Mouse (Mus musculus): ENCODE measurements around the gene Crip1. TPM values are rescaled to one million over a fixed set of nuclear protein-coding genes. Genes with fewer than 3 reads are reported as not detected.

Gene Crip1
- polyA plus RNA-seq (2012; rRNA removed) = 53.9 and 64.2 TPM in 2 replicates

DNA sequence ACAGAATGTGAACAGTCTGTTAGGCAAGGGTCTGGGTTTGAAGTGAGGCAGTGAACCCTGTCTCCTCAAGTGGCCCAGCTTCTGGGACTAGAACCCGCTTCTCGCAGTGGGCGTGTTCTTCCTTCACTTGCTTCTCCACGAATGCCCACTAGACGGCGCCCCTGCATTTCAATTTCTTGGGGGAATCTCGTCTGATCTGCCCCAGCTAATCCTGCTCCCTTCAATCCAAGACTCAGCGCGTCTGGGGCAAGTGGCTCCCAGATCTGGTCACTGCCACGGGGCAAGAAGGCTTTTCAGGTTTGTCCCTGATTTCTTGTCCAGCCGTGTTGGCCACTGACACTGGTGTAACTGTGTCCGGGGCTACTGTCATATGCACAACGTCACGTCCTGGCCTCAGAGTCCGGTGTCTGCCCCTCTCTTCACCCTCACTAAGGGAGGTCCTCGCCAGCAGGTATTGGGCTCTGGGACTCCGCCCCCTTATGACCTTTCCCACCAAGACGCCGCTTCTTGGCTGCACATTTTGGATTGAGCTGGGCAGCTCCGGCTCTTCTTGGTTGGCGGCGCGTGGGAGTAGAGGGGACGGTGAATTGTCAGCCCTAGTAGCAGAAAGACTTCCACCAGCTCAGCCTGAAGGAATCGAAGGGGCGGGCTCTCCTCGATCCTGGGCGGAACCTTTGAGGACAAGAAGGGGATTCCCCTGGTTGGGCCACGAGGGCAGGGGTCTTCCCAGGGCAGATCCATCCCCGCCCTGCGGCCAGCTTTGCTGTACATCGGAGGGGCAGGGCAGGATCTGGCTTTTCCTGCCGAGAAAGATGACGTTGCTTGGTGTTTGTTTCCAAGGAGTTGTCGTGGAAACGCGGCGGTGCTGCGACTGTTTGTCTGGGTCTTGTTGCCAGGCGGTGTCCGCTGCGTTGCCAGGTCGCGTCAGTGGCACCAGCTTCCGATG, at the start of gene Crip1:
Gene Crip1, plus strand, starts transcription at position 205 of the 946 bp plus-strand sequence.
- DNase-seq (ENCODE audit: low read depth) = peak; percentile 67
- TF ChIP-seq CTCF (IDR thresholded peaks at IDR 0.05; ENCODE audit: borderline replicate concordance, extremely low read depth, insufficient read depth, insufficient read length) (peak; percentile 79), POLR2A (IDR thresholded peaks at IDR 0.05; ENCODE audit: borderline replicate concordance, extremely low read depth, insufficient read depth, insufficient read length, poor library complexity, severe bottlenecking) (no peak)

DNA sequence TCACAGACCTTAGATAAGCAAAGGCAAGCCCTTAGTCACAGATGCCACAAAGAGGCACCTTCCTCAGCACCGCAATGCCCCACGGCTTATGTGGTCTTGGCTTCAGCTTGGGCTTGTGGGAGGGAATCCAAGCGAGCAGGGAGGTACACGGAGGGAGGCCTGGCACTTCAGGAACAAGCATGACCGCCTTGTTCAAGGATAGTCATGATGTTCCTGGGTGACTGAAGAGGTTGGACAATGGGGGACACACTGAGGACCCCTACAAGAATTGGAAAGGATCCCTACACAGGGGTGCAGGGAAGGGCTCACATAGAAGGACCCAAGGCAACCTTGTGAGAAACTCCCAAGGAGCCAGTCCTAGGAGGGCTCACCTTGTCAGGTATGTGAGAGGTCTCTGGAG, 49.1 kb upstream of the Crip1 start:
- TF ChIP-seq POLR2A (IDR thresholded peaks at IDR 0.05; ENCODE audit: borderline replicate concordance, extremely low read depth, insufficient read depth, insufficient read length, poor library complexity, severe bottlenecking) (no peak), CTCF (IDR thresholded peaks at IDR 0.05; ENCODE audit: borderline replicate concordance, extremely low read depth, insufficient read depth, insufficient read length) (no peak)
- no peak for DNase-seq (ENCODE audit: low read depth)

DNA sequence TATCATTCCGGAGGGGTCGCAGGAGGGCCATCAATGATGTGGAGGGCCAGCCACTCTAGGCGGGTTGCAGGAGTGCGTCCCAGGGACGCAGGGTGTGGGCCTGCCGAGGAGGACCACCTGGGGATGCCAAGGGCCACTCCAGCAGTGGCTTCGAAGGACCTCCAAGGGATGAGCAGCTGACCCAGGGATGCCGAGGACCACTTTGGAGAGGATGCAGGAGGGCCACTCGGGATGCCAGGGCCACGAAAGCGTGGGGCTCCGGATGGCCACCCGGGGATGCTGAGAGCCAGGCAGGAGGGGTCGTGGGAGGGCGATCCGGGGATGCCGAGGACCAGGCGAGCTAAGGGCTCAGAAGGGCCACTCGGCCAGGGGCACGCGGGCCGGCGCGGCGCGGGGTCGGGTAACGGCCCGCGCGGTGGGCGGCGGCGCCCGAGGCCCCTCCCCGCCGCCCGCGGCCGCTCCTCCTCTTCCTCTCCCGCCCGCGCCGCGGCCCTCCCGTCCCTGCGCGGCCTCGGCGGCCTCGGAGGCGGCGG, 48.3 kb upstream of the Crip1 start, which contains the start of gene Mta1:
Gene Mta1, plus strand, starts transcription at position 530 of the 533 bp plus-strand sequence.
- DNase-seq (ENCODE audit: low read depth) = peak; percentile 68
- TF ChIP-seq POLR2A (IDR thresholded peaks at IDR 0.05; ENCODE audit: borderline replicate concordance, extremely low read depth, insufficient read depth, insufficient read length, poor library complexity, severe bottlenecking) (peak; percentile 70; the same call in 1 of the 2 replicates), CTCF (IDR thresholded peaks at IDR 0.05; ENCODE audit: borderline replicate concordance, extremely low read depth, insufficient read depth, insufficient read length) (no peak)

GRCm38 (mm10) chr12:113098530-113099151, 47.5 kb upstream of the Crip1 start:
- TF ChIP-seq CTCF (IDR thresholded peaks at IDR 0.05; ENCODE audit: borderline replicate concordance, extremely low read depth, insufficient read depth, insufficient read length) (no peak), POLR2A (IDR thresholded peaks at IDR 0.05; ENCODE audit: borderline replicate concordance, extremely low read depth, insufficient read depth, insufficient read length, poor library complexity, severe bottlenecking) (no peak)
- peak; percentile 27 for DNase-seq (ENCODE audit: low read depth)

DNA sequence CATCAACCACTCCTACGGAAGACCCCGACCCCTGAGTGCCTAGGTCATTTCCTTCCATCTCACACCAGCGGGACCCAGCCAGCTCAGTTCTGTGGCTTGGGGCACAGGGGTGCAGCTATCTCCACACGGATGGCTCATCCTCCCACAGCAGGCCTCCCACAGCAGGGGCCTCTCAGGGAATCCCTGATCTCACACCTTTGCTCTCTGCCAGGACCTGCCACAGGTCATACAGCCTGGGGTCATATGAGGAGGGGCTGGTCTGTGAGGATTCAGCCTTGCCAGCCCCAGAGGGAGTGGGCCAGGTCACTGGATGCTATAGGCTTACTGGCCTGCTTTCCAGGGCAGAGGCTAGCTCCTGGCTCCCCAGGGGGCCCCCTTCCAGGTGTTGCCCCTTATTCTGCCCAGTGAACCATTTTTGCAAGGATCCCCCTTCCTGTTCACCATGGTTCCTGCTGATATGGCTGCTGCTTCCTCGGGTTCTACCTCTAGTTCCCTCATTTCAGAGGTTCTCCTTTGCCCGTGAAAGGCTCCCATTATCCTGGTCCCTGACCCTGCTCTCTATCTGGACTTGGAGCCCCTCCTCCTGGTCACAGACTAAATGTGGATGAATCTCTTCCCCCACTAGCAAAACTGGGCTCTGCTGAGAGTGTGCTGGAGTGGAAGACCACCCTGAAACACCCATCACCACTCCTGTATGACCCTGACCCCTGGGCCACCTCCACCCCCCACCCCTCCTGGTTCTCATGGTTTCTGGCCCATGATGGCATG, 46.5 kb upstream of the Crip1 start:
- TF ChIP-seq POLR2A (IDR thresholded peaks at IDR 0.05; ENCODE audit: borderline replicate concordance, extremely low read depth, insufficient read depth, insufficient read length, poor library complexity, severe bottlenecking) (no peak), CTCF (IDR thresholded peaks at IDR 0.05; ENCODE audit: borderline replicate concordance, extremely low read depth, insufficient read depth, insufficient read length) (no peak)
- DNase-seq (ENCODE audit: low read depth) = no peak

DNA sequence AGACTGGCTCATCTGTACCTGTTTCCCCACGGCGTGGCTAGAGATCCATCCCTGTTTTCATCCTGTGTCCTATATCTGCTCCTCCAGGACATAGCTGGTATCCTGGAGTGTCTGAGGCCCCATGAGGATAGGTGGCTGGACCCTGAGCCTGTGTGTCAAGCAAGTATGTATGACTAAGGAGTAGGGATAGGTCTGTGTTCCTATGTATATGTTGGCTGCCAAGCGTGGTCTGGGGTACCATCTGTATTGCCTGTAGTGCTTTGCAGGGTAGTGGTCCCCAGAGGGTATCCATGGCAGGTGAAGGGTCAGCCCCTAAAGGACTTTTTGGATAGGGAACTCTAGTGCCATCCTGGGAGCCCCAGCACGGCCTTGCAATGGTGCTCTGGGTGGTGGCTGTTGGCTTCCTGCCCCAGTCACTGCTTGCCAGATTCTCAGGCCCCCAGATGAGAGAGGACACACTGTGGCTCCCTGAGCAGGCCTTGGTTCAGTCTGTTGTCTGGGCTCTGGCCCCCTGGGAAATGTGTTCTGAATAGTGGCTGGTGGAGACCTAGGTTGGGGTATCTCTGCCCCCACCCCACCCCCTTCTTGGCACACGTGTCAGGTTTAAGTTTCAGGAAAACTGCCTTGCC, 45.6 kb upstream of the Crip1 start:
- DNase-seq (ENCODE audit: low read depth) = no peak
- TF ChIP-seq POLR2A (IDR thresholded peaks at IDR 0.05; ENCODE audit: borderline replicate concordance, extremely low read depth, insufficient read depth, insufficient read length, poor library complexity, severe bottlenecking) (no peak), CTCF (IDR thresholded peaks at IDR 0.05; ENCODE audit: borderline replicate concordance, extremely low read depth, insufficient read depth, insufficient read length) (no peak)

DNA sequence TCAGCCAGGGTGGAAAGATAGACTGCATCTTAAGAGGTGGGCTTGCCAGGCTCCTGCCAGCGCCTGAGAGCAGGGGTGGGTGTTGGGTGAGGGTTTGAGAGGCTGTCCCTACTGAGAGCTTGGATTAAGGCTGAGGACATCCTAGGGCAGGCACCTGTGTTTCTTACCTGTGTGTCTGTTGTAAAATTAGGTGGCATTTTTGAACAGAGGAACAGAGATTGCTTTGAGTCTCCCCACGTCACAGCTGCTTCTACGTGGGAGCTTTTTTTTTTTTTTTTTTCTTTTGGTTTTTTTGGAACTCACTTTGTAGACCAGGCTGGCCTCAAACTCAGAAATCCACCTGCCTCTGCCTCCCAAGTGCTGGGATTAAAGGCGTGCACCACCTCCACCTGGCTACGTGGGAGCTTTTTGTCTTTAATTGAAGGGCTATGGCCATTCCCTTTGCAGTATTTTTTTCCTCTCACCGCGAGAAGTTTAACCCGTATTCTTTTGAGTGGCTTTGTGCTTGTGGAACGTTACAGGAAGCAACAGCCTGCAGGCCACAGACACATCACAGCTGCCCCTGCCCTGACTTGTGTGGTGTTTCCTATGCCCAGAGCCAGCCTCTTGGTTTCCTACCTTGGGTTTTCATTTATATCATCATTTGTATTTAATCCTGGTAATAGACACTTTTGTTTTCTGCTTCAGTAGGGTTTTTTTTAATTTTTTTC, 44.7 kb upstream of the Crip1 start:
- TF ChIP-seq POLR2A (IDR thresholded peaks at IDR 0.05; ENCODE audit: borderline replicate concordance, extremely low read depth, insufficient read depth, insufficient read length, poor library complexity, severe bottlenecking) (no peak), CTCF (IDR thresholded peaks at IDR 0.05; ENCODE audit: borderline replicate concordance, extremely low read depth, insufficient read depth, insufficient read length) (no peak)
- no peak for DNase-seq (ENCODE audit: low read depth)

GRCm38 (mm10) chr12:113102461-113102860, 43.7 kb upstream of the Crip1 start:
- TF ChIP-seq CTCF (IDR thresholded peaks at IDR 0.05; ENCODE audit: borderline replicate concordance, extremely low read depth, insufficient read depth, insufficient read length) (peak; percentile 60), POLR2A (IDR thresholded peaks at IDR 0.05; ENCODE audit: borderline replicate concordance, extremely low read depth, insufficient read depth, insufficient read length, poor library complexity, severe bottlenecking) (no peak)
- DNase-seq (ENCODE audit: low read depth) = peak; percentile 69

- DNase-seq (ENCODE audit: low read depth) = no peak
- TF ChIP-seq CTCF (IDR thresholded peaks at IDR 0.05; ENCODE audit: borderline replicate concordance, extremely low read depth, insufficient read depth, insufficient read length) (peak; percentile 29; the same call in 1 of the 2 replicates), POLR2A (IDR thresholded peaks at IDR 0.05; ENCODE audit: borderline replicate concordance, extremely low read depth, insufficient read depth, insufficient read length, poor library complexity, severe bottlenecking) (no peak)
These were observed 42.2 kb upstream of the Crip1 start for GRCm38 (mm10) chr12:113103846-113104451.

Data from brain, embryonic 14.5 days (tissue).